Mouse (Mus musculus) left cerebral cortex, postnatal 10 days (tissue): ENCODE measurements around the gene Zbtb25. TPM values are rescaled to one million over a fixed set of nuclear protein-coding genes. Genes with fewer than 3 reads are reported as not detected.

Experiments
- DNase-seq, 2 experiments: peaks; one replicate each; pipeline ENCODE4 v3.0.0; 2021 to 2022; ENCODE audit warnings: low spot score in 2 of 2, mixed read lengths in 1 of 2; ENCODE audit errors: extremely low spot score in 1 of 2
- intact Hi-C: fragments of 180-260 bp; cut with DNase I; formaldehyde crosslinking; loops from one replicate; pipeline ENCODE4 v1.15.1; 2025
- total RNA-seq, 2 experiments: library from RNA; stranded (reverse); gene quantifications; 2 replicates each; pipeline ENCODE4 v1.2.3; 2021

The Zbtb25 gene
- total RNA-seq, 2 experiments from 2014 or later = 17.2 to 18.0 TPM

DNA sequence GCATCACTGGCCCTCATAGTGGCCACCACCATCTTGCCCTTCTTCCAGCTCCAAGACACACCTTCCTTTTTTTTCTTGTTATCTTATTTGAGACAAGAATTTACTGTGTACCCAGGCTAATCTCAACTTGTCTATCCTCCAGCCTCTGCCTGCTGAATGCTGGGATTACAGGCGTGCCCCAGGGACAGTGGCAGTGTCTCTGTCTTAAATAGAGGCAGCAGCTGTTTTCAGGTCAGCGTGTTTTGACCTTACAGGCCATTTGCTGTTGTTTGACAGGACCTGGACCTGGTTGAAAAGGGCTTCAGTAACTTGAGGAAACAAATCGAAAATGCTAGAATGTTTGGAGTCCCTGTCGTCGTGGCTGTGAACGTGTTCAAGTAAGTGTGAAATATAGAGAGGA lies 58.8 kb downstream of the Zbtb25 start:
- intact Hi-C loops = no loop called here
- DNase-seq = no peak

DNA sequence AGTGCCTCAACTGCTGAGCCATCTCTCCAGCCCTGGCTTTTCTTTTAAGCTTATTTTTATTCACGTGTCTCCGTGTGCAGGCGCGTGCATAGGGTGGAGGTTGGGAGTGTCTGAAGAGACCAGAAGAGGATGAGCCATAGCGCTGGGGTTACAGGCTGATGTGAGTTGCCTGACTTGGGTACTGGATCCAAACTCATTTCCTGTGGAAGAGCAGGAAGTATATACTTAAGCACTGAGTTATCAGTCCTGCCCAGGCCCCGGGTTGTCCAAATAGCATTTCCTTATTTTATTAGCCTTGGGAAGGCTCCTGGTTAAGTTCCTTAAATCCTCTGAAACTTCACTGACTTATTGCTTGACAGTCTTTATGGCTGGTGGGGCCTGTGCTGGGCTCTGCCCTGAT lies 59.4 kb downstream of the Zbtb25 start:
- intact Hi-C loops = no loop called here
- no peak for DNase-seq

DNA sequence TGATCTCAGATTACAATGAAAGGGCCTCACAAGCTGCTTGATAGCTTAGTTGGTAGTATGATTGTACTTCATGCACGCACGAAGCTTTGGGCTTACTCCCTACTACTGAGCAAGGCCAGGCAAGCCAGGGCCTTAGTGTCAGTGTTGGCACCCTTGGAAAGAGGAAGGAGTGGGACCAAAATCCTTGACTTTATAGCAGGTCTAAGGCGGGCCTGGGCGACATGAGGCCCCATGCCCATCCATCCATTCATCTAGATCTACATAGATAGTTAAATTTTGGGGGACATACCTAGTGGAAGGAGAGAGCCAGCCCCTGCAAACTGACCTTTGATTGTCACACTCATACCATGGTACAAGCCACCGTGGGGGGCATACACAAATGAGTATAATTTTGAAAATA lies 61.0 kb downstream of the Zbtb25 start:
- DNase-seq = no peak
- intact Hi-C loops = no loop called here

DNA sequence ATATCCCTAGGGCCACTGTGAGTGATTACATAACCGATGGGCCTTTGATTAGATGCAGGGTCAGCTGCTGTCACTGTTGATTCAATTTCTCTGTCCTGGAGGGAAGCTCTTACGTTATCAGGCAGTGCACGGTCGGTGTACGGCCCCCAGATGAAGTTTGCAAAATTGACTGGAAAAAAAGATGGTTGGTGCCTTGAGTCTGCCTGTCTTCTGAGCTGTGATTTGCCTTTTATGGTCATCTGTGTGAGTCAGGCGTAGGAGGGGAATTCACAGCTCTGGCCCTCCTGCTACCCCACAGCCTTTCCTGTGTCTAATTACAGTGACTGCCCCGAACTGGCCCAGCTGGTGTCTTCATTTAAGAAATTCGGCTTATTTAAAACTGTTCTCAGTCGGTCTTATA lies 61.4 kb downstream of the Zbtb25 start:
- intact Hi-C loops = no loop called here
- DNase-seq = no peak

DNA sequence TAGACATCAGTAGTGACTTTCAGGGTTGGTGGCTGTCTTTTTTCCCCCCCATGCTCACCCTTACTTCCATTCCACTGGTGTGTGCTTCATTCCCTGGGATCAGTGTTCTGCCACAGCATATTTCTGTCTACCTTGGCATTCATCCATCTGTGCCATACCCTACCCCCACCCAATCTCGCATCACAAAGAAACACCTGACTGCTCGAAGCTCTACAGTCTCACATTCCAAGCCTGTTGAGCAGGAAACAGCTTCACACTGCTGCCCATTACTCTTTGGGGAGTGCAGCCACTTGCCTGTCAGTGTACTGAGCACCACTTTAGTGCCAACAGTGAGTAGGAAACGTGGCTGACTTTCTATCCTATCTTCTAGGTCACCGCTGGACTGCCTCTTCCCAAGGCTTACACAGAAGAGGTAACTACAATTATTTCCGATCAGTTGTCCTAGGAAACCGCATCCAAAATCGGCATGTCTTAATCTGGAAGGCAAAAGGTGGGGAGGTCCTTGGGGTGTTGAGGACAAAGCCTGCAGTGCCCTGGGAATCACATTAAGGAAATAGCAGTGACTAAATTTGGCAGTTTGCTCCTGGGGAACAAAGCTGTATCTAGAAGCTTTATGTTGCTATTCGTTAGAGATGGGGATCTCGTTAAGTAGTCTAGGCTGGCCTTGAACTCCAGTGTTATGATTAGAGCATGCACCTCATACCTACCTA lies 62.4 kb downstream of the Zbtb25 start:
- intact Hi-C loops = no loop called here
- DNase-seq = no peak

DNA sequence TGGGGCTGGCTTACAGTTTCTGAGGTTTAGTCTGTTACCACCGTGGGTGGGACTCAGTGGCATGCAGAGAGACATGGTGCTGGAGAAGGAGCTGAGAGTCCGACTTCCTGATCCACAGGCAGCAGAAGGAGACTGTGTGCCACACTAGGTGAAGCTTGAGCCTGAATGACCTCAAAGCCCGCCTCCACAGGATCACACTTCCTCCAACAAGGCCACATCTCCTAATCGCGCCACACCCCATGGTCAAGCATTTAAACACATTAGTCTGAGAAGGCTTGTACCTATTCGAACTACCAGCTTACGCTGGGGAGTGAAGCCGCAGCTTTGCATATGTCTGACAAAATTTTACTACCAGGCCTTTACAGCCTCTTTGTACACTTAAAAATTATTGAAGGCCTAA lies 64.3 kb downstream of the Zbtb25 start:
- intact Hi-C loops = no loop called here
- no peak for DNase-seq

DNA sequence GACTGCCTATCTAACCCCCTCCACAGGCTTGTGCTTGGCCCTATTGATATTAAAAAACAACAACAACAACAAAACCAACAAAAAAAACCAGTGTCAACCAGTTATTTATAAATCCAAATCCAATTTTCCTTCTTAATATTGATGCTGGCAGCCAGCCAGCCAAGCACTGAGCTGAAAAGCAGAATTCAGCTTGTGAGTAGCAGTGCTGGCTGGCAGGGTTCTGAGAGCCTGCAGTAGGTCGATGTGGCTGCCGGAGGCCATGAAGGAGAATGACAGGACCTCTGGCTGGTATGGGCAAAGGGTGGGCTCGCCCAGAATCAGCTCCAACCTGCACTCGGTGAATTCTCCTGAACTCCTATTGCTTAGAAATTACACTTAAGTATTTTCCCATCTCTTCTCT lies 65.2 kb downstream of the Zbtb25 start:
- DNase-seq = no peak

DNA sequence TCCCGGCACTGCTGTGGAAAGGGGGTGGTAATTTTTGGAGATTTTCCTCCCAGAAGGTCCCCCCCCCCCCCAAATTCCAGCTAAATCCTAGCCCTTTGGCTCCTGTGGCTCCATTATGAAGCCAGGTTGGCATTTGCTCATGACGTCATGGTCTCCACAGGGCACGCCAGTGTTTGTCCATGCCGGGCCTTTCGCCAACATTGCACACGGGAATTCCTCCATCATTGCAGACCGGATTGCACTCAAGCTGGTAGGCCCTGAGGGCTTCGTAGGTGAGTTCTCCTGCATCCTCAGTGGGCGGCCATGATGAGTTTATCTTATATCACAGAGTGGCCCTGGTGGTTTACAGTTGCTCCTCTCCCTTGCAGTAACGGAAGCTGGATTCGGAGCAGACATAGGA lies 65.9 kb downstream of the Zbtb25 start:
- intact Hi-C loops = no loop called here
- DNase-seq = no peak

More for the DNA sequence above, 65.2 kb downstream of the Zbtb25 start:
- intact Hi-C loops = no loop called here

GRCm38 (mm10) chr12:76300367-76300766 lies 69.0 kb downstream of the Zbtb25 start:
- intact Hi-C loops = no loop called here

GRCm38 (mm10) chr12:76299361-76299906 lies 70.0 kb downstream of the Zbtb25 start:
- no peak for DNase-seq
- intact Hi-C loops = no loop called here

More at GRCm38 (mm10) chr12:76300367-76300766, 69.0 kb downstream of the Zbtb25 start:
- no peak for DNase-seq

DNA sequence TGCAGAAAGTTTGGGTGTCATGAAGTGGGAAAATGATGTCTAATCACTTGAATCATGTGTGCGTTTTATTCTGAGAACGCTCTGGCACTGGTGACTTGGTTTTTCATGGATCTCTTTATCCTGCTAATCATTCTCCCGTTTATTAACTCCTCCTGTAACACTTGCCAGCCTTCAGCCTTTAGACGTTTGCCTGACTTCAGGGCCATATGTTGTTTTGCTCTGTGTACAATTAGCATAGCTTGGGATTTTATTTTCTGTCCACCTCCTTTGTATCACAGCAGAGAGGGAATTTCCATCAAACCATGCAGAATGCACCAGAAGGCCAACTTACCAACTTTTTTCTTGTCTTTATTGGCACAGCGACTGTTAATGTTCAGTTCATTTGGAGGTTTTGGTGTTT lies 71.6 kb downstream of the Zbtb25 start:
- intact Hi-C loops = no loop called here
- DNase-seq = no peak

Other genes starting within 250 kb of the Zbtb25 start
- gene Esr2, start 192.3 kb downstream of the Zbtb25 start, total RNA-seq = under 1 TPM; 0.15 to 0.20 TPM
- not detected for gene Tex21, start 122.9 kb downstream of the Zbtb25 start, total RNA-seq
- gene Mthfd1, start 114.3 kb downstream of the Zbtb25 start, total RNA-seq = 10 to 100 TPM; 34.1 to 36.9 TPM
- gene Akap5, start 44.7 kb downstream of the Zbtb25 start, total RNA-seq = 10 to 100 TPM; 77.9 to 81.6 TPM
- gene Zbtb1, start 664 bp upstream of the Zbtb25 start, total RNA-seq = 1 to 10 TPM; 4.1 TPM
- 10 to 100 TPM; 31.8 to 40.4 TPM for gene Hspa2, start 34.6 kb upstream of the Zbtb25 start, total RNA-seq
- gene Ppp1r36, start 47.9 kb upstream of the Zbtb25 start, total RNA-seq = 1 to 10 TPM in 1 of 2 experiments, under 1 TPM in 1; 0.55 to 1.1 TPM
- 1 to 10 TPM; 3.8 to 4.8 TPM for gene Plekhg3, start 161.3 kb upstream of the Zbtb25 start, total RNA-seq